Mouse (Mus musculus) embryonic fibroblast, embryonic 13.5 days (primary cell): Measurements from ENCODE around the gene Tshz2.

Experiments used
- CTCF ChIP-seq: IDR thresholded peaks from 2 replicates; pipeline ENCODE4 v1.5.1; 2011; ENCODE audit warnings: mild to moderate bottlenecking, control low read depth, low read length, moderate library complexity, borderline replicate concordance; ENCODE audit not compliant: insufficient read depth
- POLR2A ChIP-seq: IDR thresholded peaks from 2 replicates; pipeline ENCODE4 v1.6.1; 2011; ENCODE audit warnings: low read depth, mild to moderate bottlenecking, control low read depth, low read length, moderate library complexity

- TF ChIP-seq POLR2A (no peak), CTCF (no peak)
These were observed 159.9 kb downstream of the Tshz2 start for GRCm38 (mm10) chr2:169792706-169793105.
